Mouse (Mus musculus): ENCODE data around the gene Arfgap3.

Arfgap3 gene

DNA sequence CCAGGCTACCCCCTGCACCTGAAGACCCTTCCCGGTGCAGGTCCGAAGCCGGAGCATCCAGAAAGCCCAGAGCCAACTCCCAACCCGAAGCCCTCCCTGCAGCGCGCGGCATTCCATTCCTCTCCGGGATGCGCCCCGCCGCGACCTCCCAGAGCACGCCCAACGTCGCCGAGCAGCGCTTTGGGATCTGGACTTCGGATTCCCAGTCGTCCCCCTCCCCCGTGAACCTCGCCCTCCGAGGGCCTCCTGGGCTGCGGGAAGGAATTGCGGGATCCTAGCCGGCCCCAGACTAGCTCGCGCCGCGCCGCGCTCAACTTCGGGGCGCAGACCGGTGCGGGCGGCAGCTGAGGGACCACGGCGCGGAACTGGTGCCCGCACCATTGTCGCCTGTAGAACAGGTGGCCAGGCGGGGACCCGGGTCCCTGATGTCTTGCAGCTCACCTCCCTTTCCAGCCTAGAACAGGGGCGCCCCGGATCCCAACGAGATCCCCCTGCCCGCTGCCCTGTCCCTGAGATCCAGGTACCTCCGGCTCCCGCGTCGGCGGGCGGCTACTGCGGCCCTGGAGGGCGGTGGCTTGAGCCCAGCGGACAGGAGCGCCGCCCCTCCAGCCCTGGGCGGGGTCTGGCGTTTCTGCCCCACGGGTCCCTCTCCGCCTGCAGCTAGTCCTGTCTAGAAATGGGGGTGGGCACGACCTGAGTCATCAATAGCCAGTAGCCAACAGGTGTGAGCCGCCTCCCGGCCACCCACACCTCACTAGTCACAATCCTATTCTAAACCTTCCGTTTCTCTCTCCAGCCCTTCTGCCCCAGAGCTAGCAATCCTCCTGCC is 98.7 kb downstream of the Arfgap3 start, which contains the start of gene A4galt:
Gene A4galt, minus strand, starts transcription at position 599 of the 829 bp plus-strand sequence.
- DNase-seq, result no peak

DNA sequence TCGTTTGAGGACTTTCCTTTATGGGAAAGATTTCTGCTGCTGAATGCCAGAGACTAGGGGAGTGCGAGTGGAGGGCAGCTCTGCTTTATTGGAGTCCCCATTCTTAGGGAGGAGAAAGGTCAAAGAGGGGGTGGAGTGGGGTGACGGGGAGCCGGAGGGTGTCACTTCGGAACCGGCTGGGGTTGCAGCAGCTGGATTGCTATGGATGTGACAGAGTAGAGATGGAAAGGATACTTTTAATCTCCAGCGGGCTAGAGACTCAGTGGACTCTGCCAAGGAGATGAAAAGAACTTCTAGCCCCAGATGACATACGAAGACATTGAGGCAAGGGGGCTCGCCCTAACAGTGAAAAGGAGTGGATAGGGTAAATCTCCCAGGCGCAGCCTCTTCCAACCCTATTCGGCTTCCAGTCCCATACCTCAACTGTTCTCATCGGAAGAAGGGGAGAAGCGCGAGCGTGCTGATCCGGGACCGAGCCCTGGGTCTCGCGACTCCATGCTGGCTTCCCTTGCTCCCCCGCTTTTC is 99.3 kb downstream of the Arfgap3 start:
- DNase-seq, result no peak

Measured in thymus, postnatal 4 days (tissue).